Mouse (Mus musculus) stomach, embryonic 14.5 days (tissue): ENCODE data around the gene Ccdc134. TPM values are rescaled to one million over a fixed set of nuclear protein-coding genes. Genes with fewer than 3 reads are reported as not detected.
A peak's percentile ranks its signal among the peaks of the same experiment; 100 is the strongest.

Experiments used
- ATAC-seq: fragments of 200-750 bp; cut with Nextera tagmentation; 2 replicates; pipeline ENCODE4 v1.8.0; 2017; ENCODE audit warnings: low read depth, moderate TSS enrichment; ENCODE audit not compliant: insufficient number of reproducible peaks, insufficient read depth, low FRiP score
- H3K27ac ChIP-seq: fragments of 300-500 bp; sonication (generic); 2 replicates; pipeline ENCODE4 v1.5.1; 2014; ENCODE audit warnings: mild to moderate bottlenecking, low read length, moderate library complexity, mixed read lengths
- H3K27me3 ChIP-seq: fragments of 300-500 bp; sonication (generic); 2 replicates; pipeline ENCODE4 v1.6.1; 2014; ENCODE audit warnings: low read length, control low read depth, mixed read lengths; ENCODE audit not compliant: control insufficient read depth, insufficient read depth
- H3K36me3 ChIP-seq: fragments of 300-500 bp; sonication (generic); 2 replicates; pipeline ENCODE4 v1.6.1; 2014; ENCODE audit warnings: mild to moderate bottlenecking, control low read depth, low read length, moderate library complexity, mixed read lengths; ENCODE audit not compliant: control insufficient read depth, insufficient read depth
- H3K4me1 ChIP-seq: fragments of 300-500 bp; sonication (generic); 2 replicates; pipeline ENCODE4 v1.6.1; 2014; ENCODE audit warnings: low read length, control low read depth, mixed read lengths; ENCODE audit not compliant: control insufficient read depth, insufficient read depth
- H3K4me2 ChIP-seq: fragments of 300-500 bp; sonication (generic); replicated peaks from 2 replicates; pipeline ENCODE4 v1.6.1; 2014; ENCODE audit warnings: low read depth, low read length, control low read depth
- H3K4me3 ChIP-seq: fragments of 300-500 bp; sonication (generic); 2 replicates; pipeline ENCODE4 v1.5.1; 2014; ENCODE audit warnings: low read depth, low read length, control low read depth
- H3K9ac ChIP-seq: fragments of 300-500 bp; sonication (generic); replicated peaks from 2 replicates; pipeline ENCODE4 v1.6.1; 2014; ENCODE audit warnings: low read depth, mild to moderate bottlenecking, control low read depth, low read length, moderate library complexity, mixed read lengths
- H3K9me3 ChIP-seq: fragments of 300-500 bp; sonication (generic); 2 replicates; pipeline ENCODE4 v1.6.1; 2016; ENCODE audit warnings: low read depth, low read length, control low read depth; ENCODE audit not compliant: control insufficient read depth
- WGBS: fragments of 180-500 bp; shearing (Covaris S2); extraction: QIAGEN DNeasy Blood & Tissue Kit; methylation state at CpG from one replicate; pipeline ENCODE4 v1.1.7; 2014; 5-methylcytosine and 5-hydroxymethylcytosine counted together
- polyA plus RNA-seq: library from polyadenylated mRNA; unstranded; fragments of >200 nt; fragmentation: Nextera tagmentation; extraction: Ambion mirVana; gene quantifications from 2 replicates; pipeline ENCODE4 v1.2.1, GENCODE M21; 2014

Ccdc134 gene
- polyA plus RNA-seq, 1 experiment from 2014 or later, result 18.4 TPM

- no peak for ATAC-seq
- whole genome bisulfite sequencing, result 75% methylated on average over 8 of the region's 8 CpGs
Observed at GRCm38 (mm10) chr15:82172648-82173047, 44.9 kb downstream of the Ccdc134 start.

GRCm38 (mm10) chr15:82175091-82175490 lies 47.4 kb downstream of the Ccdc134 start:
- H3K36me3 ChIP-seq, result peaks cover 94% of the 10 kb centered on the region
- H3K9me3 ChIP-seq, result no peaks in the 10 kb centered on the region
- ATAC-seq, result no peak
- no peak overlapping the region for H3K4me3 ChIP-seq
- no peaks in the 10 kb centered on the region for H3K4me1 ChIP-seq
- no peak overlapping the region for H3K4me2 ChIP-seq
- H3K27me3 ChIP-seq, result no peaks in the 10 kb centered on the region
- H3K9ac ChIP-seq, result no peak overlapping the region
- WGBS, result 93% methylated on average over 9 of the region's 9 CpGs
- H3K27ac ChIP-seq, result no peak overlapping the region

More at GRCm38 (mm10) chr15:82172648-82173047, 44.9 kb downstream of the Ccdc134 start:
- Histone ChIP-seq H3K36me3 (peaks cover 79% of the 10 kb centered on the region), H3K4me2 (no peak overlapping the region), H3K4me1 (peaks cover 2% of the 10 kb centered on the region; the same call in 1 of the 2 replicates), H3K9me3 (no peaks in the 10 kb centered on the region), H3K4me3 (no peak overlapping the region), H3K27ac (no peak overlapping the region), H3K27me3 (no peaks in the 10 kb centered on the region), H3K9ac (no peak overlapping the region)

GRCm38 (mm10) chr15:82177743-82178290 lies 50.1 kb downstream of the Ccdc134 start:
- Histone ChIP-seq H3K36me3 (peaks cover 94% of the 10 kb centered on the region), H3K27ac (no peak overlapping the region), H3K4me3 (no peak overlapping the region), H3K27me3 (no peaks in the 10 kb centered on the region), H3K9me3 (peaks cover 7% of the 10 kb centered on the region; the same call in 1 of the 2 replicates), H3K4me1 (no peaks in the 10 kb centered on the region), H3K9ac (no peak overlapping the region), H3K4me2 (no peak overlapping the region)
- no peak for ATAC-seq
- WGBS, result 79% methylated on average over 7 of the region's 7 CpGs

GRCm38 (mm10) chr15:82181131-82181530 lies 53.4 kb downstream of the Ccdc134 start:
- Histone ChIP-seq H3K9me3 (peaks cover 7% of the 10 kb centered on the region; the same call in 1 of the 2 replicates), H3K4me2 (no peak overlapping the region), H3K4me1 (no peaks in the 10 kb centered on the region), H3K9ac (no peak overlapping the region), H3K27ac (no peak overlapping the region), H3K27me3 (no peaks in the 10 kb centered on the region), H3K4me3 (no peak overlapping the region), H3K36me3 (peaks cover 98% of the 10 kb centered on the region)
- 92% methylated on average over 5 of the region's 5 CpGs for WGBS
- ATAC-seq, result no peak

GRCm38 (mm10) chr15:82182311-82182710 lies 54.6 kb downstream of the Ccdc134 start:
- Histone ChIP-seq H3K27me3 (no peaks in the 10 kb centered on the region), H3K4me2 (no peak overlapping the region)

GRCm38 (mm10) chr15:82183596-82183995 lies 55.9 kb downstream of the Ccdc134 start:
- no peak overlapping the region for H3K4me2 ChIP-seq
- no peak overlapping the region for H3K9ac ChIP-seq
- H3K9me3 ChIP-seq, result peaks cover 7% of the 10 kb centered on the region; the same call in 1 of the 2 replicates
- H3K27ac ChIP-seq, result no peak overlapping the region
- H3K27me3 ChIP-seq, result no peaks in the 10 kb centered on the region
- no peak for ATAC-seq
- H3K36me3 ChIP-seq, result peaks cover 97% of the 10 kb centered on the region
- H3K4me1 ChIP-seq, result no peaks in the 10 kb centered on the region
- 59% methylated on average over 10 of the region's 10 CpGs for WGBS
- no peak overlapping the region for H3K4me3 ChIP-seq

More at GRCm38 (mm10) chr15:82182311-82182710, 54.6 kb downstream of the Ccdc134 start:
- no peak overlapping the region for H3K4me3 ChIP-seq
- H3K36me3 ChIP-seq, result peaks cover 99% of the 10 kb centered on the region
- no peak for ATAC-seq
- no peak overlapping the region for H3K27ac ChIP-seq
- WGBS, result 98% methylated on average over 4 of the region's 4 CpGs
- H3K9me3 ChIP-seq, result peaks cover 7% of the 10 kb centered on the region; the same call in 1 of the 2 replicates
- no peaks in the 10 kb centered on the region for H3K4me1 ChIP-seq
- H3K9ac ChIP-seq, result no peak overlapping the region

GRCm38 (mm10) chr15:82184183-82184582 lies 56.5 kb downstream of the Ccdc134 start:
- WGBS, result 70% methylated on average over 7 of the region's 7 CpGs
- ATAC-seq, result peak; percentile 73; the same call in 1 of the 2 replicates

GRCm38 (mm10) chr15:82184656-82185055 lies 56.9 kb downstream of the Ccdc134 start:
- Histone ChIP-seq H3K4me2 (no peak overlapping the region), H3K27me3 (no peaks in the 10 kb centered on the region), H3K4me1 (no peaks in the 10 kb centered on the region), H3K27ac (no peak overlapping the region), H3K9ac (no peak overlapping the region), H3K4me3 (no peak overlapping the region), H3K36me3 (peaks cover 96% of the 10 kb centered on the region), H3K9me3 (peaks cover 7% of the 10 kb centered on the region; the same call in 1 of the 2 replicates)
- no peak for ATAC-seq
- 78% methylated on average over 10 of the region's 10 CpGs for WGBS

More at GRCm38 (mm10) chr15:82184183-82184582, 56.5 kb downstream of the Ccdc134 start:
- Histone ChIP-seq H3K4me1 (no peaks in the 10 kb centered on the region), H3K9ac (no peak overlapping the region), H3K4me3 (no peak overlapping the region), H3K27ac (no peak overlapping the region), H3K36me3 (peaks cover 96% of the 10 kb centered on the region), H3K4me2 (no peak overlapping the region), H3K27me3 (no peaks in the 10 kb centered on the region), H3K9me3 (peaks cover 7% of the 10 kb centered on the region; the same call in 1 of the 2 replicates)
